Mouse (Mus musculus) lung, postnatal 25 days (tissue): ENCODE measurements around the gene Cntnap5c.

Experiments
- DNase-seq: peaks from one replicate; pipeline ENCODE4 v3.0.0; 2022; ENCODE audit warnings: low spot score

Gene Cntnap5c

DNA sequence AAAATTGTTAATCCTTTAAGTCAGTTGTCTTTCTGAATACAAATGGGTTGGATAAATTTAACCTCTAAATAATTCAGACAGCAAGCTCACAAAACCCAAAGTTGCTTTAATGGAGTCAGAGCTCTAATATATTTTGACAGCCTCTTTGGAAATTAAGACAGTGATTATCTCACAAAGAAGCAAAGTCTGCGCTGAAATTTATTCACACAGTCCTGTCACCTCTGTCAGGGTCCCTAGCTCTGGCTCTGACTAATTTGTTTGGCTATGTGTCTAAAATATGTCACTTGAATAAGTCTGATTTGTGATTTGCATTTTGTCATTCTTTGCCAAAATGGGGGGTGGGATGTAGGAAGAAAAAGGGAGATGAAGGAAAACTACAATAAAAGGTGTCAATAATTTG lies 234.0 kb downstream of the Cntnap5c start:
- DNase-seq, result no peak

DNA sequence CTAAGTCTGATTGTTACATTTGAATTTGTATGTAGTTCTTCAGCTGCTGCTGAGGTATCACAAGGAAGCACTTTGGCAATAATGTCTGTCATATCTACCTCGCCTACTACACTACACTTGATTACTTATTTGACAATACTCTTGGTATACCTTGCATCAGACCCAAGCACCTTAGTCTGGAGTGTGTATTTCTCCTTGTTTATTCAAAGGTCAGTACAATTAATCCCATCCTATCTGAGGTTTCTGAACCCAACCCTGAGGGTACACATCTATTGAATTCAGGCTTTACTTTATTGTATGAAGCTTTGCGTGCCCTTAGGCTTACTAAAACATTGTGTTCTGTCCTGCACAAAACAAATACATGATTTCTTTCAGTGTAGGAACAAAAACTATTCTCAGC lies 235.1 kb downstream of the Cntnap5c start:
- DNase-seq, result no peak

DNA sequence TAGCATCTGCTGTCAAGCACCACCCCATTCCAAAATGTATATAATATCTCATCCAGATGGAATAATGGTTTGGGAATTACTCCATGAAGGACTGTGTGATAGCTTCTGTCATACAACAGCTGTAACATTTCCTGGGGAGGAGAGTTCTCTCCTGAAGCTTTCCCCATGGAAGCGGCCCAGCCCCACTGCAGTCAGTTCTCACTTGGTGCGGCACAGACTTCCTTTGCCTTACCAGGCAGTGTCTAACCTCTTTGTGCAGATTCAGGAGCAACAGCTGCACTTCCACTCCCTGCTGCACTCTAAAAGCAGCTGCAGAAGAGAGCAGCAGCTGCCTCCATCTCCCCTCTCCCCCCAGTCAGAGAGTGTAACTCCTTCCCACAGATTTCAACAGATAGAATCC lies 271.8 kb downstream of the Cntnap5c start:
- no peak for DNase-seq

DNA sequence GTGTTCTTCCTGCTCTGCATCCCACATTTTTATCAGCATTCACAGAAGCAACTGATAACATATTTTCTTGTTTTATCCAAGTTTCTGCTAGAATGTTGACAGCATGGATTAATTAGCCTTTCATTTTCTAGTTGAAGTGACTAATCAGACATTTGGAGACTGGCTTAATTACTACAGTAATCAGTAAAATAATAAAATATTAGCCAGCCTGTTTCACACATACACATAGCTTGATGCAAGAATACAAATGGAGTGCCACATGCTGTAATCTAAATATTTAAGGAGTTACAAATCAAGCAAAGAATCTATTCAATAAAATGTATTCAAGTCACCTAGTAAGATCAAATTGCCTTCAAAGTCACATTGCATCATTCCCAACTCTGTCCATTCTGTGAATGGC lies 275.8 kb downstream of the Cntnap5c start:
- DNase-seq, result no peak

DNA sequence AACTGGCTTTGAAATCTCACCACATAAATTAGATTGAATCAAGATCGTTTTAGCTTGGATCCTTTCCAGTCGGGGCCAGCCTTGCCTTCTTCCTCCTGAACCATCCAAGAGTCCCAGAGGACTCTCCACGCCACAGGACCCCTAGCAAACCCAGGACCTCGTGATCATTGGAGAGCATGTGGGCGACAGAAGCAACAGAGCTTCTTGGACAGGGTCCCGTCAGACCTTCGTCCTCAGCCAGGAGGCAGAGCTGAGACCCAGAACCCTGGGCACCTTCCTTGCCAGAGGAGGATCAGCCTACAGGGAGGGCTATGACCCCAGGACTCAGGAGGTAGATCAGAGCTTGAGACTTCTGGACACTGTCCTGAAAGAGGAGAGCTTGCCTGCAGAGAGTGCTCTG lies 300.5 kb downstream of the Cntnap5c start:
- no peak for DNase-seq

DNA sequence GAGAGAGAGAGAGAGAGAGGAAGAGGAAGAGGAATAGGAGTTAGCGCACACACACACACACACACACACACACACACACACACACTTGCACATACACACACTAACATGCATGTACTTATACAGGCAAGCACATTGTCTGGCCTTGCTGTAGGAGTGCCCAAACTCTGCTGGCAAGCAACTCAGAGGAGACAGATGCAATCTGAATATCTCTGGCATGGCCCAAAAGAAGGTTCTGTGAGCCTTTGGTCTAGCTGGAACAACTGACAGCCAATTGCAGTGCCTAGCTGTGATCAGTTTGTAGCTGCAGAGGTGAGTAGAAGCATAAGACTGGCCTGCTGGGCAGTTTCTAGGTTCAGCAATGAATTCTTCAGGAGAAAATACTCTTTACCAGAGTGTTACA lies 313.3 kb downstream of the Cntnap5c start:
- no peak for DNase-seq

DNA sequence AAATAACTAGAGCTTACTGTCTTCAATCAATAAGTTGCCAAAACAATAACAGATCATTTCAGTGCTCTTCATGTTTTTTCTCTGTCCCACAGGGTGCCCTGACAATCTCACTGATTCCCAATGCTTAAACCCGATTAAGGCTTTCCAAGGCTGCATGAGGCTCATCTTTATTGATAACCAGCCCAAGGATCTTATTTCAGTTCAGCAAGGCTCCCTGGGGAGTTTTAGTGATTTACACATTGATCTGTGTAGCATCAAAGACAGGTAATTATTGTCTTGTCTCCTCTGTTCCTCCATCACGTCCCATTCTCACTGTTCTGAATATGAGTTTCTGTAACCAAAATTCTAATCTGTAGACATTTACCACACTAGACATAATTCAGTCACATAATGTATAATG lies 335.1 kb downstream of the Cntnap5c start:
- DNase-seq, result no peak

DNA sequence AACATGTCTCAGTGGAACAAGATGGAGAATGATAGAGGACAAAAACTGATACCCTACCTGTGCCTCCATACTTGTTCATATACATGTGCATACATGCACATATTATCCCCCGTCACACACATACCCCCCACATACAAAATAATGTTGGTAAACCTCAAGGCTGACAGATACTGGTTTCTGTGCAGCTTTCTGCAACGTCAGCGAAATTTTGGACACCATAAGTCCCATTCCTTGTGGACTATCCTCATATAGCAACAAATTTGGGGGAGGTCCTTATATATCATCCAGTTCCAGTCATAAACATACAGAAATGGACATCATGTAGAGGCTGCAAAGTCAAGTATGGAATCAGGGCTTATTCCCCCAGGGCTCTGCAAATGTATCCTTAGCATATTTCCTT lies 338.5 kb downstream of the Cntnap5c start:
- DNase-seq, result no peak

DNA sequence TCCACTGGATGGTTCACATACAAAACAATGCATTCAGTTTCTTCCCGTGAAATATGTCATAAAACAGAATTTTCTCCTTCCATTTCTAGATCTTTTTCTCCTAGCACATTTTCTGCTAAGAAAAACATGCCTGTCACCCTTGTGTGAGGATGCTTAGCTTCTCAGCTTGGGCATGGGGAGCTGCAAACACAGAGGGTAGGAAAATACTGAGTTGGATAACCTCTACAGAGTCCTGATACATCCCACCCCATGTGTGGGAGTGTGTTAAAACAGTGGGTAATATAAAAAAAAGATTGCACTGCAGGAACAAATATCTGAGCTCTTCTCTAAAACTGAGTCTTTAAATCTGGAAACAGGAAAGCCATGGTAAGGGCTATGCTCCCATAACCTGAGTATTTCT lies 339.0 kb downstream of the Cntnap5c start:
- DNase-seq, result no peak

DNA sequence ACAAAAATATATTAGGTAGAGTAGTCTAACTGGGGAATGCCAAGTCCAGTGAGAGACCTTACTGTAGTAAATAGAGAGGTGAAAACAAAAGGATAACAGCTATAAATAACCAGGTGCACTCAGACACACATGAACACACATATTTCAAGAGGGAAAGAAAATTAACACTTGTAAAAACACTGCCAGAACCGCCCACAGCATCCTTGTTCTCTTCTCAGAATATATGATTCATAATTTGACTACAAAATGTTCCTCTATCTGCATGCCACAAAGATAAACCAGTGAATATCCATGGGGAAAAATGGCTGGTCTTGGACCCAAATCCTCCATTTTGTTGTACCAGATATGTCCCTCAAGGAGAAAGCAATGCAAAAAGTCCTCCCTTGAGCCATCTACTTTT lies 417.8 kb downstream of the Cntnap5c start:
- DNase-seq, result no peak

DNA sequence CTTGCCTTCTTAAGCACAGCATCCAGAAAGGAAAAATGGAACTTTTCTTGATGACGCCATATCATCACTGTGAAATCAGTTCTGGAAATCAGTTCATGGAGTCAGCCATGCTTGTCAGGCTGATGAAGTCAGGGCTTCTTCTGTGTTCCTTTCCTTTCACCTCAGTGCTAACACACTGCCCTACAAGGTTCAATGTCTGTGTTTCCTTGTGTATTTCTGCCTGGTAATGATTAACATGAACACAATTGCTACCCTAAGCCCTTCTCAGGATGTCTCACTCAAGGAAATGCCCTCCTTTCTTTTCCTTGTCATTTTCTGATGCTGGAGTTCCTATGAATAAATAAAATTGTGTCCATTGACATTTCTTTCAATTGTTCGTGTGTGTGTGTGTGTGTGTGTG lies 431.8 kb downstream of the Cntnap5c start:
- no peak for DNase-seq

DNA sequence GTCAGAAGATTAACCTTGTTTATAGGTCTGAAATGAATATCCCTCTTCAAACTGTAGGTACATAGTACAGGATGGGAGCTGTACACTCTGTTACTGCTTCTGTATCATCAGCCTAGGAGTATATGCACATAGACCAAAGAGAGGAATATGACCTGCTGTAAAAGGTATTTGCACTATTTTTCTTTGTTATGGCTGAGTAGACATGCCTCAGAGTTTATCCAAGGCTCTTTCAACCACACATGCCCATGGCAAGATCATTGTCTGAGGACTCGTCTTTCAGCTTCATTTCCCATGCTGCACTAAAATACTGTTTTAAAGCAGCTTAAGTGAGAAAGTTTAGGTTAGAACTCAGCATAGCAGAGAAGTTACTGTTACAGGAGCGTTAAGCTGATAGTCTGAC lies 498.7 kb downstream of the Cntnap5c start:
- DNase-seq, result no peak

DNA sequence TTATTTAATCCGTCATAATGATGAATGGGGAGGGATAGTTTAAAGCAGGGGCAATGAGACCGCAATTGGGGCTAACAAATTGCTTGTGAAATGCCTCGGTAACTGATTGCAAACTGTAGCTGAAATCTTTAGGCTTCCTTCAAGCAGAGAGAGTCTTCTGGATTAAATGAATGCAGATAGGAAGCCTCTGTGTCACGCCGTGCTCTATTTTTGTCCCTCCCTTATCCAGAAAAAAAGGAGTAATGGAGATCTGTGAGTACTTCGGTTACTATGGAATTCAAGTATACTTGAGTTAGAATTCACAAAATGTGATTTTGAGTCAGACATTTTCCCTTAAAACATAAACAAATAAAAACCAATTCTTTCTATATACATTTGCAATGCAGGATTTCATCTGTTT lies 581.9 kb downstream of the Cntnap5c start:
- DNase-seq, result no peak

DNA sequence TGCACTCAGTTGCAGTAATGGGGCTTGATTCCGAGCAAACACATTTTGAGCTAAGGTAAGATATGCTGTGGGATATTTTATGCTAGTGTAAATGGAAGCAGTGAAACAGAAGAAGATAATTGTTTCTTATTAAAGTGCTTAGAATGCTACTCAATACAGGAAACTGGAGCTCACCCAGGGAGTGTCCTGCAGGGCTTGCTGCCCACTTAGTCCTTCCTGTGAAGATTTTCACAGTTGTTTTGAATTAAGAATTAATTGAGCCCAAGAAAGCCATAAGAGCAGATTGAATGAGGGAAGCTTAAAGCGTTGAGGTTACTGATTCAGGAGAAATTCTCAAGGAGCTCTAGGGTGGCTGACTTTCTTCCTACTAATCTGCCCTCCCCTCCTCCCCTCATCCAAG lies 586.9 kb downstream of the Cntnap5c start:
- no peak for DNase-seq

DNA sequence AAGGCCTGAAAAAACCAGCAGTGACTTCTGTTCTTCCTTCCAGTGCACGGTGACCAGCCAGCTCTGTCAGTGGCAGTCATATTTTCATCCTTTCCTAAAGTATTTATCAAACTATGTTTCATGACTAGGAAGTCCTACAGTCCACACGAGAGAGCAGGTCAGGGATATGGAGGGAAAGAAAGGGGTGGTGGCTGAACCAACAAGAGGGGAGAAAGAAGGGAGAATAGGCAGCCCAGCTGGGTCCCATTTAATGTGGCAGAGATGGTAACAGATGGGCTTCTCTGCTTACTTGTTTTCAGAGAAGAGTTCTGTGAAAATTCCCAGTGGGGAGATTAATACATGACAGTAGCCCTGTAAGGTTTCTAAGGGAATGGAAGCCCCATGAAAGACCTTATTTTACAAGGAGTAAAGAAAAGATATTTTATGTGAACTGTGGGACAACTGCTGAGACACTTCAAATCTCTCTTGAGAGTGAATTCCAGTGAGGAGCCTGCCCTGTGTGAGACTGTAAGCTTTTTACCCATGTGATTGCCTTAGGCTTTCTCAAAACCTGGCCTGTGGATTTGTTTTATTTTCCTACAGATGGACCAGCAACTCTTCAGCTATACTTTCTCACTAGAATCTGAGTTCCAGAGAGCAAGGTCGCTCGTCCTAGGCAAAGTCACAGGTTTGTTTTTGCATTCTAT lies 594.4 kb downstream of the Cntnap5c start:
- no peak for DNase-seq

DNA sequence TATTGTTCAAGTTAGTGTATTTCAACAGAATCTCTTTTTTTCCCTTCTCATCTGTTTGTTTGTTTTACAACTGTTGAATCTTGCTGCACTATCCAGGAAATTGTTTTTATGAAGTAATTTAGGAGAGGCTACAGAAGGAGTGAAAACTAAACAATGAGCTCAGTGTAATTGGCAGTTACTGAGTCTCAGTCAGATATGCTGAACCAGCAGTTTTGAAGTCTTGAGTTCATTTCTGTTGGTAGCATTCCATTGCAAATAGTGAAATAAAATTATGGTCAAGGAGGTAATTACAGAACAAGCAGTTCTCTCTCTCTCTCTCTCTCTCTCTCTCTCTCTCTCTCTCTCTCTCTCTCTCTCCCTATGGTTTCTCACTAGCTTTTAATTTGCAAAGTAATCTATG lies 600.7 kb downstream of the Cntnap5c start:
- DNase-seq, result no peak

DNA sequence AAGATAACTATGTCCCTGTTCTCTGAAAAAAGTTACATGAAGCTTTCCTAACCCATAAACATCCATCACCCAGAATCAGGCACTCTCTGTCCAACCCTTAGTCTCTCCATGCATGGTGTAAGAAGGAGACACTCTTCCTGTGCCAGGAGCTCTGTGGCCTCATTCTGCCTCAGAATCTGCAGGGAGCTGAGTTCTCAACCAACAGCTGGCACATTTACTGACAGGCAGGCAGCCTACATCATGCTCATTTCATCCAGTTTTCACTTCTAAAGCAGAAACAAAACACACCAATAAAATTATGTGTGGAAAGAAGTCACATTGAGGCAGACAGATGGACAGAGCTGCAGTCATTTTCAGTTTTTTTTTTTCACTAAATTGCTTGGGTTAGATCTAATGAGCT lies 638.4 kb downstream of the Cntnap5c start:
- DNase-seq, result no peak

DNA sequence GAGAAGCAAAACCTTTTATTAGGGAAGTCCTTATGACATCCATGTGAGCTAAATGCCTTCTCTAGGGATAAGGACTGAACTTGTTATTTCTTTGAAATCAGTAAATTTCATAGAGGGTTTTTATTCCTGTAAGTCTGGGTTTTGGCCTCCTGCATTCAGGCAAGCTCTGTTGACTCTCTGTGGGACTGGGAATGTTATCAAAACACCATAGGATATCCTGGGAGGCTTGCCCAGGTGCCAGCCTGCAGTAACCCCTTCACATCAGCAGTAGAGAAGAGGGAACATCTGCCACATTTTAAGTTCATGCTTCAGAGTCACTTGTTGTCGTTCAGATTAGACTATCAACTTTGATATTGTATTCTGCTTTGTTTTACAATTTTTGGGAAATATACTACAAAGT lies 639.4 kb downstream of the Cntnap5c start:
- DNase-seq, result no peak

DNA sequence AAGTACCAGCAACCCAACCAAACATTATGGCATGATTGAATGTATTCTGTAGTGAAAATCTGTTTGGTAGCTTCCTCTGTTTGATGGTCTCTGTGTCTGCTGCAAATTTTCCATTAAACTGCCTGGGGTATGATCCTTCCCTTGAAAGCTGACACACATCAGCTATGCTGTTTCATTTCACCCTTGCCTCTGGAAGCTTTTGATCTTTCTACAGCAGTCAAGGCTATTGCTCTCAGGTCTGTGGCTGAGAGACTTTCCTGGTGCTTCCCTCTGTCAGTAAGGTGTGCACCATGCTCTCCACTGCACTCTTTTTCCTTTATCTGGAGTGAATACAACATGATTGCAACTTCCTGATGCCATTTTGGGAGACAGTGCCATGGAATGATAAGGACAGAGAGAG lies 668.1 kb downstream of the Cntnap5c start:
- DNase-seq, result no peak
